Mouse (Mus musculus) megakaryocyte, embryonic 14.5 days (primary cell): ENCODE measurements at regions not wholly inside any gene's neighbourhood (a gene's known extent, or its start where the extent isn't known, plus 50 kb on each side); places are given as distances from the start of the nearest gene placed in this dataset.

Source experiments
- H3K27me3 ChIP-seq: replicated peaks from 2 replicates; pipeline ENCODE3; 2012; ENCODE audit warnings: inconsistent platforms
- H3K36me3 ChIP-seq: replicated peaks from 2 replicates; pipeline ENCODE3; 2012; ENCODE audit warnings: low read length, inconsistent platforms, mixed read lengths
- H3K4me1 ChIP-seq: 2 replicates; pipeline ENCODE4 v1.6.1; 2012; ENCODE audit warnings: inconsistent platforms
- H3K4me3 ChIP-seq: replicated peaks from 2 replicates; pipeline ENCODE3; 2012; ENCODE audit warnings: moderate library complexity, mild to moderate bottlenecking, inconsistent platforms
- H3K9me3 ChIP-seq: 2 replicates; pipeline ENCODE4 v1.6.1; 2012; ENCODE audit warnings: inconsistent platforms
- FLI1 ChIP-seq: IDR thresholded peaks from 2 replicates; pipeline ENCODE4 v1.6.1; 2012; ENCODE audit warnings: low read length, inconsistent platforms, mixed read lengths
- GATA1 ChIP-seq: IDR thresholded peaks from 3 replicates; pipeline ENCODE4 v1.6.1; 2012; ENCODE audit warnings: mixed read lengths, low read length, inconsistent platforms, borderline replicate concordance

DNA sequence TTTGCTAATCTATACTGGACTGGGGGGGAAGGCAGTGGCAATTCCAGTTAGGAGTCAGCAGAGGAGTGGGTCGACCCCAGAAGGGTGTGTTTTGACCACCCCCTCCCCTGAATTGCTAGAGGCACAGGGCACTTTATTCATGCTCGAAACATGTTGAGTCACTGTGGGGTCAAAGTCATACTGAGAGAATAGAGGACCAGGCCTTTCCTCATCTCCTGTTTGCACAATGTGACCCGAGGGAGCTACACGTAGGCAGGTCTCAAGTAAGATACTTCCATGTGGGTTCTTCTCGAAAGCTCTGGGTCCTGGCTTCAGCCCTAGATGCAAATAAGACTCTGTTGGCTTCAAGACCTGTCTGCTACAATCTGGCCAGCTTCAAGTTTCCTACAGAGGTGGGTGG, 60.0 kb upstream of the Stx16 start:
- no peak overlapping the region for H3K4me3 ChIP-seq
- H3K36me3 ChIP-seq = no peaks in the 10 kb centered on the region
- peaks cover 9% of the 10 kb centered on the region for H3K4me1 ChIP-seq
- no peaks in the 10 kb centered on the region for H3K9me3 ChIP-seq
- TF ChIP-seq GATA1 = no peak
- TF ChIP-seq FLI1 = no peak
- no peaks in the 10 kb centered on the region for H3K27me3 ChIP-seq

DNA sequence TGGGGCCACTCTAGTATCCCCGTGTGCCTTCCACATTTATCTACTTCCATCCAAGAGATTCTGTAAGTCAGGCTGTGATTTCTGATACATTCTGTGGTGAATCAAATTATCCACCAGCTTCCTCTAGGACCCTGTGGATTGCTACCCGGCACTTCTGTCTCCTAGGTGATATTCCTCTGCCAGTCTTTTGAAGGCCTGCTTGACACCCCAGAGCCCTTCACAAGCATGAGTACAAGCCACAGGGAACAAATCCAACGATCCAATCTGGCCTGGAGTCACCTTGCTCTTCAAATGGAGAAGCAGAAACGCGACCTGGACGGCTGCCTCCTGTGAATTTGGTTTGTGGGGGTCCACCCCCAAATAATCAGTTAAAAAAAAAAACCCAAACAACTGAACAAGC, 59.1 kb upstream of the Stx16 start:
- no peak overlapping the region for H3K4me3 ChIP-seq
- H3K27me3 ChIP-seq = no peaks in the 10 kb centered on the region
- no peaks in the 10 kb centered on the region for H3K9me3 ChIP-seq
- no peak for TF ChIP-seq GATA1
- TF ChIP-seq FLI1 = no peak
- H3K36me3 ChIP-seq = no peaks in the 10 kb centered on the region
- peaks cover 9% of the 10 kb centered on the region for H3K4me1 ChIP-seq

DNA sequence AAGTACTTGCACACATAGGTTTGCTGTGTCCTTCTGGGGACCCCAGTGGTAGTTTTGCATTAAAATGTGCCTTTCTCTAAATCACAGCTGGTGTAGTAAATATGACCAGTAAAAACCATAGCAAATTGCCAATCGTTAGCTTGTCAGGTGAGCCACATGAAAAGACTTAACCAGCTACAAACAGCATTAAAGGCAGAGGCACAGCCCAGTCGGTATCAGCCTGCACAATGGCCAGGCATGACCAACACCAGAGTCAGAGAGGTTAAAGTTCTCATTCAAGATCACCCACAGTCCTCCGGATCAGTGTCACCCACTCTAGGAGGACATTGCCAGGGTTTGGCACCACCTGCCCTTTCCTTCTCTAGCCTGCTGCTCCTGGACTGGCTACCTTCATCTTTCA, 58.5 kb upstream of the Stx16 start:
- H3K4me3 ChIP-seq = peak overlapping the region; percentile 60
- H3K9me3 ChIP-seq = no peaks in the 10 kb centered on the region
- peaks cover 9% of the 10 kb centered on the region for H3K4me1 ChIP-seq
- H3K36me3 ChIP-seq = no peaks in the 10 kb centered on the region
- H3K27me3 ChIP-seq = no peaks in the 10 kb centered on the region
- TF ChIP-seq GATA1 (no peak), FLI1 (no peak)

DNA sequence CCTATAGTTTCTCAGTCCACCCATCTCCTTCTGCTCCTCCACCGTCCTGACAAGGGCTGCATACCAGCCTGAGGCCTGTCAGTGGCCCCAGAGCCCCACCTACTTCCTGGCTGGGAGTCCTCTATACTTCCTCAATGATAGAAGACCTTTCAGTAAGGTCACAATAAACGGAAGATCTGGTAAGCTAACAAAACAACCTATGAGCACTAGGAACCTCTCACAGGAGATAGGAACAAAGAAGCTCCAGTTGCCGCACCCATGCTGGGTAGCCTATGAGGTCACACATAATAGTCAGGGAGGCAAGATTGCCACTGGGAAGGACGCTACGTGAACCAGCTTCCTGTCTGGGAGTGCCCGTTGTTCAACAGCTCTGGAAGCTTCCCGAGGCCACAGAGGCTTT, 58.1 kb upstream of the Stx16 start:
- TF ChIP-seq GATA1 (no peak), FLI1 (no peak)
- H3K36me3 ChIP-seq = no peaks in the 10 kb centered on the region
- no peaks in the 10 kb centered on the region for H3K27me3 ChIP-seq
- peak overlapping the region; percentile 78 for H3K4me3 ChIP-seq
- no peaks in the 10 kb centered on the region for H3K9me3 ChIP-seq
- H3K4me1 ChIP-seq = peaks cover 9% of the 10 kb centered on the region

DNA sequence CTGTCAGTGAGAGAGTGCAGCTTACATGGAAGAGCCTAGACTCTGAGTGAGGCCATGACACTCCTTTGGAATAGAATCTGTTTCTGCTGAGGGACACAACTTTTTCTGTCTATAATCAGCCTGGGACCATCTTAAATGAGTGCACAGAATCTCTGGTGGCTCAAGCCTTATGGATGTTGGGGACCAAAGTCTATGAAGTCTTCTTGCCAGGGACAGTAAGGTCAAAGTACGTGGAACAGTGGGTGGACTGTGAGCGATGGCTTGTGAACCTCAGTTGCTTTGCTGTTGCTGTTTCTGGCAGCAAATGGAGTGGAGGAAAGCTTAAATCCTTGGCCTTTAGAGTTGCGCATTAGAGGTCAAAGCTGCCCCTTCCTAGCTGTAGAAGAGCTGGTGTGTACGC, 57.1 kb upstream of the Stx16 start:
- Histone ChIP-seq H3K27me3 (no peaks in the 10 kb centered on the region), H3K9me3 (no peaks in the 10 kb centered on the region), H3K4me1 (peaks cover 9% of the 10 kb centered on the region), H3K36me3 (no peaks in the 10 kb centered on the region), H3K4me3 (no peak overlapping the region)
- no peak for TF ChIP-seq GATA1
- TF ChIP-seq FLI1 = no peak

DNA sequence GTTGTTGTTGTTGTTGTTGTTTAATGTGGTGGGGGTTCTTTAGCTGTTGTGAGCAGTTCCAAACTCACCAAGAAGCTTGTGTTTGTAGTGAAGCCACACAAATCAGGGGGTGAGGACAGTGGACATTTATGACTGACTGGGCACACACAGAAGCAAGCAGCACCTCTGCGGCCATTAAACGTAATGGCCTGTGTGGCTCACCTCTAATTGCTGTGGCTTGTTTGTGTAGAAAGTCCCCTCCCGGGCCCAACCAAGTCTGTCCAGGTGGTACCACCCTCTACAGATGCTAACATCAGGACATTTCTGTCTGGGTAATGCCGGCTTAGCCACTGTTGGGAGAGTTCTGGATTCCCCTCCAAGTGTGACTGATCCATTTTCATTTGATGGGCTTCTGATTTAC, 56.1 kb upstream of the Stx16 start:
- H3K4me1 ChIP-seq = peaks cover 9% of the 10 kb centered on the region
- H3K9me3 ChIP-seq = no peaks in the 10 kb centered on the region
- no peak overlapping the region for H3K4me3 ChIP-seq
- H3K36me3 ChIP-seq = no peaks in the 10 kb centered on the region
- H3K27me3 ChIP-seq = no peaks in the 10 kb centered on the region
- TF ChIP-seq GATA1 (no peak), FLI1 (no peak)

DNA sequence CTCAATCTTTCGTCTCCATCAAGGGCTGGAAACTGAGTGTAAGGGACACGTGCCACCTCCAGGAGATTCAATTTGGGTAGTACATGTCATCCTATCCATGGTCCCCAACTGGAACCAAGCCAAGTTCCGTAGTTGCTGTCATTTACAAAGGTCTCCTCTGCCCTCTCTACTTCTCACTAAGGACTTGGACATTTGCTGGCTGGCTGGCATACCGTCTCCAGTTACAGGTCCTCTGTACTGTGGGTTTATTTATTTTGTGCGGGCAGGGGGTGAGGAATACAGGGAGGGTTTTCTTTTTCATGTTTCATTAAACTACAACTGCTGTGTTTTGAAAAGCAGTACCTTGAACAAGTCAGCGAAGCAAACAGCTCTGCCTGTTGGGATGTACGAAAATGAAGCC, 55.7 kb upstream of the Stx16 start:
- peaks cover 9% of the 10 kb centered on the region for H3K4me1 ChIP-seq
- H3K9me3 ChIP-seq = no peaks in the 10 kb centered on the region
- no peak overlapping the region for H3K4me3 ChIP-seq
- H3K36me3 ChIP-seq = no peaks in the 10 kb centered on the region
- H3K27me3 ChIP-seq = no peaks in the 10 kb centered on the region
- TF ChIP-seq GATA1 (no peak), FLI1 (no peak)

DNA sequence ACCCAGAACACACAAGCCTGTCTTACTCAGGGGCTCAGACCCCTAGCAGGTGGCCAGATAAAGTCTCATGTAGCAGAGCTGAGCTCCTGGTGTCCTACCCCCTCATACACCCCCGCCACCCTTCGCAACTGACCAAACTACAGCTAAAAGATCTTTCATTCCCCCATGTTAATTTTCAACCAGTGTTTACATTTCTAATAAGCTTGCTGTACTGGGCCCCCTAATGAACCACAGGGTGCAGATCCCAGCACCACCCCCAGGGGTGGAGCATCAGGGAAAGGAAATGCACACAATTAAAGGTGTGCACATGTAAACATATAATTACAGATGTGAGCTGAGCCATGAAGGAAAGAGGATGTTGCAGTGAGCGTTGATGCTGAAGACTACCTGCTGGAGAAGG, 54.6 kb upstream of the Stx16 start:
- peaks cover under 1% of the 10 kb centered on the region for H3K27me3 ChIP-seq
- H3K4me3 ChIP-seq = no peak overlapping the region
- H3K4me1 ChIP-seq = peaks cover 9% of the 10 kb centered on the region
- no peak for TF ChIP-seq GATA1
- no peak for TF ChIP-seq FLI1
- H3K36me3 ChIP-seq = no peaks in the 10 kb centered on the region
- H3K9me3 ChIP-seq = no peaks in the 10 kb centered on the region

DNA sequence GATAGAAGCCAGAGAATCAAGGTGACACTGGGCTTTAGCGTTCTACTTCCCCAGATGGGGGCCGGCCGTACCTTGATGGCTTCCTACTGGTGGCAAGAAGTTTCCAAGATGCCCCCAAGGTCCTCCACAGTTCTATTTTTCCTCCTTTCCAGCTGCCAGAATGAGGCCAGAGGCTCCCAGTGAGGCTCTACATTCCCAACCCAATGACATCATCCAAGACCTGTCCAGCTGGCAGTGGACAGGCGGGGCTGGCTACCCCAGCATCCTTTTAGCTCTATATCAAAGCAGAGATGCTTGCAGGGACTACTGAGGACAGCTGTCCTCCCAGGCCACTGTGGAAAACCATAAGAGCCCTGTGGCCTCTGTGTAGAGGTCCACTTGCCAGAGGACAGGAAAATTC, 53.8 kb upstream of the Stx16 start:
- no peaks in the 10 kb centered on the region for H3K9me3 ChIP-seq
- H3K36me3 ChIP-seq = no peaks in the 10 kb centered on the region
- peaks cover 9% of the 10 kb centered on the region for H3K4me1 ChIP-seq
- peaks cover 2% of the 10 kb centered on the region for H3K27me3 ChIP-seq
- TF ChIP-seq GATA1 (no peak), FLI1 (no peak)
- H3K4me3 ChIP-seq = no peak overlapping the region

DNA sequence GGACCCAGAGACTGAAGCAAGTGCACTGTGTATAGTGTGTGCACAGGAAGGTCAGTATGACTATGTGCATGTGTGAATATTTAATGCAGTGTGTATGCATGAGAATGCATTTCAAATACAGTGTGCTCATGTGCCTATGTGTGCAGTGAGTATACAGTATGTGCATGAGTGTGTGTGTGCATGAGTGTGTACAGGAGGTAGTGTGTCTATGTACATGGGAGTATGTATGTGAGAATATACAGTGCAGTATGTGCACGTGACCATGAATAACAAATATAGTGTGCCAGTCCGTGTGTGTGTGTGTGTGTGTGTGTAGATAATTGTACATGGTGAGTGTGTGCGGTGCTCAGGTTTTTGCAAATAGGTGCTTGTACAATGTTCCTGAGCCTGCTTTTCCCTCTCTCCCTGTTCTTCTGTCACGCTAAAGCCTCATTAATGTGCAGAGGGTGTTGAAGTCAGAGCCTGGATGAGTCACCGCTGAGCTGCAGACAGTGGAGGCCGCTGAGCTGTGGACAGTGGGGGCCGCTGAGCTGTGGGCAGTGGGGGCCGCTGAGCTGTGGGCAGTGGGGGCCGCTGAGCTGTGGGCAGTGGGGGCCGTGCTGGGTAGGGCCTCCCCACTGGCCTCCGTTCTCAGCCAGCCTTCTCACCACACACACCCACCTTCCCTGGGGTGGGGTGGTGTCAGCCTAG, 50.8 kb upstream of the Stx16 start:
- Histone ChIP-seq H3K27me3 (peaks cover 2% of the 10 kb centered on the region), H3K4me3 (peak overlapping the region; percentile 29), H3K36me3 (no peaks in the 10 kb centered on the region), H3K4me1 (no peaks in the 10 kb centered on the region), H3K9me3 (no peaks in the 10 kb centered on the region)
- TF ChIP-seq GATA1 (no peak), FLI1 (no peak)
